Mouse (Mus musculus): Measurements from ENCODE around the gene H2al1o. TPM values are rescaled to one million over a fixed set of nuclear protein-coding genes. Genes with fewer than 3 reads are reported as not detected.
"Not testable (repeated sequence)": the region's sequence is repeated elsewhere in the genome, so short reads cannot be mapped to it uniquely, and the experiment has no call there.

The H2al1o gene
- total RNA-seq (2021): not detected

DNA sequence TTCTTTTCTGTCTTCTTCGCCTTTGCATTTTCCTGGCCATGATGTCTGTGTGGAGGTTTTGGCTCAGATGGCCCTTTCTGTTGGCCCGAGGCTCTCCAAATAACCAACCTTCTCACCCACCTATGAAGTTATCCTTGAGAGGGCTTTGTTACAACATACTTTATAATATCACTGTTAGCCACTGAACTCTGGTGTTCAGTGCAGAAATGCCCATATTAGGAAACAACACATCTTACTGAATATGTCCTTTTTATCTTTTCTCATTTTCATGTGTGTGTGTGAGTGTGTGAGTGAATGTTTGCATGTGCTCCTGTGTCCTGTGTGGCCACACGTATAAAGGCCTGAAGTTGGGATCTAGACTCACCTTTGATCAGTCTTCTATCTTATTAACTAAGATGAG lies at the start of gene H2al1o:
TSS of gene H2al1o (minus strand) at position 101 of the 400 bp plus-strand sequence.
- intact Hi-C loops (cut with DNase I); DNase-seq: not testable (repeated sequence)

DNA sequence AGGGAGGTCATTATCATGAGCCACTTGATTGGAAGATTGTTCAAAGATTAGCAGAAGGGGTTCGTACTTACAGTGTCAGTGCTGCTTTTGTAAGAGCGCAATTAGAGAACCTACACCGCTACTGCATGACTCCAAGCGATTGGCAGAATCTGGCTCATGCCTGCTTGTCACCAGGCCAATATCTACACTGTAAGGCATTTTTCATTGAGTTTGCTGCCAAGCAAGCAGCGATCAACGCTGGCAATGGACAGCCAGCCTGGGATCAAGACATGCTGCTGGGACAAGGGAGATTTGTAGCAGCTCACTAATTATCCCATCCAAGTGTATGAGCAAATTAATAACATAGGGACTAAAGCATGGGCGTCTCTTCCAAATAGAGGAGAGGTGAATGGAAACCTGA lies 25.8 kb upstream of the H2al1o start:
- DNase-seq; intact Hi-C loops (cut with DNase I): not testable (repeated sequence)

DNA sequence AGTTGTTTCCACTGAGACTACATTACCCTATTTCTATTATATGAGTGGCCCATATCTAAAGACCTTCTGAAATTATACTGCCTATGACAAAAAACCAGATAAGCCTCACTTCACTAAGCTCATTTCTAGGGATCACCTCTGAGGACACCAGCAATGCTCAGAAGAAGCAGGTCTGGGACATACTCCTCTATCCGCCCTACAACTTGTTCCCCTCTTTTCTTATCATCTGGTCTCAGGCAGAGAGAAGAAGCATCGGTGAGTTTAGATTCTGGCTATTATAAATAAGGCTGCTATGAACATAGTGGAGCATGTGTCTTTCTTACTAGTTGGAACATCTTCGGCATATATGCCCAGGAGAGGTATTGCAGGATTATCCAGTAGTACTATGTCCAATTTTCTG lies 35.3 kb downstream of the H2al1o start:
- DNase-seq: no peak
- intact Hi-C loops (cut with DNase I): no loop called here

Other genes with a start within 250 kb of the H2al1o start
- not detected for gene H2al1k, start 221.8 kb downstream of the H2al1o start, total RNA-seq (2021)
- gene Cybb, start 84.6 kb downstream of the H2al1o start, total RNA-seq (2021): 1 to 10 TPM; 3.7 to 3.9 TPM
- gene Dynlt3, start 90.6 kb upstream of the H2al1o start, total RNA-seq (2021): 10 to 100 TPM; 58.9 to 69.0 TPM